Mouse (Mus musculus) intestine, embryonic 15.5 days (tissue): ENCODE results near the gene L2hgdh. TPM values are rescaled to one million over a fixed set of nuclear protein-coding genes. Genes with fewer than 3 reads are reported as not detected.

Experiments
- ATAC-seq: fragments of 200-750 bp; cut with Nextera tagmentation; 2 replicates; pipeline ENCODE4 v1.8.0; 2017; ENCODE audit warnings: moderate TSS enrichment, moderate library complexity
- H3K27ac ChIP-seq: fragments of 300-500 bp; sonication (generic); 2 replicates; pipeline ENCODE4 v1.5.1; 2015; ENCODE audit warnings: mild to moderate bottlenecking, inconsistent platforms
- H3K27me3 ChIP-seq: fragments of 300-500 bp; sonication (generic); replicated peaks from 2 replicates; pipeline ENCODE4 v1.6.1; 2015; ENCODE audit warnings: inconsistent platforms
- H3K36me3 ChIP-seq: fragments of 300-500 bp; sonication (generic); 2 replicates; pipeline ENCODE4 v1.6.1; 2015; ENCODE audit warnings: inconsistent platforms
- H3K4me1 ChIP-seq: fragments of 300-500 bp; sonication (generic); replicated peaks from 2 replicates; pipeline ENCODE4 v1.6.1; 2015; ENCODE audit warnings: inconsistent platforms
- H3K4me2 ChIP-seq: fragments of 300-500 bp; sonication (generic); replicated peaks from 2 replicates; pipeline ENCODE4 v1.6.1; 2015; ENCODE audit warnings: mild to moderate bottlenecking, inconsistent platforms
- H3K4me3 ChIP-seq: fragments of 300-500 bp; sonication (generic); replicated peaks from 2 replicates; pipeline ENCODE4 v1.5.1; 2015; ENCODE audit warnings: inconsistent platforms
- H3K9ac ChIP-seq: fragments of 300-500 bp; sonication (generic); 2 replicates; pipeline ENCODE4 v1.6.1; 2015; ENCODE audit warnings: inconsistent platforms
- H3K9me3 ChIP-seq: fragments of 300-500 bp; sonication (generic); 2 replicates; pipeline ENCODE4 v1.6.1; 2016; ENCODE audit warnings: inconsistent platforms
- WGBS: fragments of 180-500 bp; shearing (Covaris S2); methylation state at CpG from one replicate; pipeline ENCODE4 v1.1.7; 2015; 5-methylcytosine and 5-hydroxymethylcytosine counted together
- polyA plus RNA-seq: library from polyadenylated mRNA; unstranded; fragments of >200 nt; fragmentation: Nextera tagmentation; extraction: Ambion mirVana; gene quantifications from 2 replicates; pipeline ENCODE4 v1.2.1, GENCODE M21; 2015

The L2hgdh gene
- polyA plus RNA-seq, 1 experiment from 2014 or later: 21.6 TPM

- Histone ChIP-seq H3K4me3 (peak overlapping the region; percentile 77; the same call in 1 of the 2 replicates), H3K4me1 (peaks cover 10% of the 10 kb centered on the region), H3K27me3 (no peaks in the 10 kb centered on the region), H3K9me3 (no peaks in the 10 kb centered on the region), H3K9ac (0 out of 2 replicates have a peak overlapping the region, but pooled peaks have one; percentile 70), H3K27ac (no peak overlapping the region), H3K36me3 (peaks cover 6% of the 10 kb centered on the region), H3K4me2 (peak overlapping the region; percentile 85)
- ATAC-seq: no peak
- WGBS: 40% methylated on average over 2 of the region's 2 CpGs
Measured at GRCm38 (mm10) chr12:69723376-69723775, 1.3 kb downstream of the L2hgdh start.

- Histone ChIP-seq H3K27me3 (no peaks in the 10 kb centered on the region), H3K27ac (no peak overlapping the region)
- 84% methylated on average over 3 of the region's 3 CpGs for WGBS
Measured at GRCm38 (mm10) chr12:69722857-69723256, 1.8 kb downstream of the L2hgdh start.

GRCm38 (mm10) chr12:69713628-69714027, 11.0 kb downstream of the L2hgdh start:
- H3K4me2 ChIP-seq: no peak overlapping the region
- H3K9me3 ChIP-seq: no peaks in the 10 kb centered on the region
- no peaks in the 10 kb centered on the region for H3K27me3 ChIP-seq
- no peak overlapping the region for H3K27ac ChIP-seq
- ATAC-seq: no peak
- H3K4me3 ChIP-seq: no peak overlapping the region
- H3K36me3 ChIP-seq: 0 out of 2 replicates have a peak, but pooled peaks cover 3% of the 10 kb centered on the region
- no peaks in the 10 kb centered on the region for H3K4me1 ChIP-seq
- H3K9ac ChIP-seq: no peak overlapping the region

More at GRCm38 (mm10) chr12:69722857-69723256, 1.8 kb downstream of the L2hgdh start:
- no peaks in the 10 kb centered on the region for H3K9me3 ChIP-seq
- H3K4me3 ChIP-seq: no peak overlapping the region
- ATAC-seq: no peak
- no peak overlapping the region for H3K4me2 ChIP-seq
- H3K9ac ChIP-seq: no peak overlapping the region
- H3K4me1 ChIP-seq: peaks cover 10% of the 10 kb centered on the region
- peaks cover 10% of the 10 kb centered on the region for H3K36me3 ChIP-seq

- no peaks in the 10 kb centered on the region for H3K27me3 ChIP-seq
- no peaks in the 10 kb centered on the region for H3K4me1 ChIP-seq
- no peaks in the 10 kb centered on the region for H3K36me3 ChIP-seq
- no peak overlapping the region for H3K9ac ChIP-seq
- H3K9me3 ChIP-seq: no peaks in the 10 kb centered on the region
- no peak overlapping the region for H3K4me3 ChIP-seq
- peak; percentile 96 for ATAC-seq
- 72% methylated on average over 11 of the region's 11 CpGs for WGBS
- H3K27ac ChIP-seq: no peak overlapping the region
- H3K4me2 ChIP-seq: no peak overlapping the region
Measured at GRCm38 (mm10) chr12:69704799-69705458, 19.7 kb downstream of the L2hgdh start.

- Histone ChIP-seq H3K36me3 (no peaks in the 10 kb centered on the region), H3K9me3 (no peaks in the 10 kb centered on the region), H3K4me2 (no peak overlapping the region), H3K27ac (no peak overlapping the region), H3K4me1 (no peaks in the 10 kb centered on the region), H3K9ac (no peak overlapping the region), H3K4me3 (no peak overlapping the region), H3K27me3 (no peaks in the 10 kb centered on the region)
- 86% methylated on average over 6 of the region's 6 CpGs for WGBS
- ATAC-seq: no peak
Measured at GRCm38 (mm10) chr12:69698352-69698751, 26.3 kb downstream of the L2hgdh start.

DNA sequence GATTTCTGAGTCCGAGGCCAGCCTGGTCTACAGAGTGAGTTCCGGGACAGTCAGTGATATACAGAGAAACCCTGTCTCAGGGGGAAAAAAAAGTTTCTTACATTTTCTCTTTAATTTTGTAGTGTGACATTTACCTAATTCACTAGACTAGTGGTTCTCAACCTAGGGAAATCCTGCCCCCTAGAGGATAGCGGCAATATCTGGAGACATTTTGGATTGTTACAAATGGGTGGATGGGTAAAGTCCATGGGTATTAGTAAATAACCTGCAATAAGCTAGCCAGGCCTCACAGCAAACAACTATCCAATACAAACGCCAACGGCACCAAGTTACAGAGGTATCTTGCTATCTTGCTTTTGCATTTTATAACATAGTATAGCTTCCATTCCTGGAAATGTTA, 27.9 kb downstream of the L2hgdh start:
- Histone ChIP-seq H3K27me3 (no peaks in the 10 kb centered on the region), H3K4me1 (no peaks in the 10 kb centered on the region), H3K36me3 (no peaks in the 10 kb centered on the region), H3K27ac (no peak overlapping the region), H3K4me3 (no peak overlapping the region), H3K9ac (no peak overlapping the region), H3K9me3 (no peaks in the 10 kb centered on the region), H3K4me2 (no peak overlapping the region)
- 72% methylated on average over 5 of the region's 5 CpGs for WGBS
- ATAC-seq: no peak

DNA sequence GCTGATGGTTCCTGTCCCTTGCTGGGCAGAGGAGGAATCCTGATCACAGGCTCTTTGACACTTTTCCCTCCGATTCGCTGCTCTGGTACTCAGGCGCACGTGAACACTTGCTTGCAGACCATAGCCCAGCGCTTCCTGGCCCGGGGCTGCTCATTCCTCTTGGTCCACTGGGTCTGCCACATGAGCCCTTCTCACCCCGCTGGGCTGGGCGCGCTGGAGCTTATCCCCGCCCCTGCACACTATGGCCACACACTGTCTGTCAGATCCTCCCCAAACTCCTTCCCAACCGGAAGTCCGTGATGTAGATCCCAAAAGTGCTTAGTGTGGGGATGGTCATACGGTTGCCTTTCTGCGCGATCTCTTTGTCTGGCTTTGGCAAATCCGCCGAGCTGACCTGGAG, 31.2 kb downstream of the L2hgdh start:
- Histone ChIP-seq H3K27me3 (no peaks in the 10 kb centered on the region), H3K36me3 (no peaks in the 10 kb centered on the region), H3K27ac (no peak overlapping the region), H3K9me3 (no peaks in the 10 kb centered on the region), H3K9ac (no peak overlapping the region), H3K4me2 (no peak overlapping the region), H3K4me1 (0 out of 2 replicates have a peak, but pooled peaks cover 2% of the 10 kb centered on the region), H3K4me3 (no peak overlapping the region)
- no peak for ATAC-seq
- 82% methylated on average over 17 of the region's 17 CpGs for WGBS

- WGBS: 84% methylated on average over 4 of the region's 4 CpGs
- ATAC-seq: no peak
- H3K4me2 ChIP-seq: no peak overlapping the region
- no peaks in the 10 kb centered on the region for H3K36me3 ChIP-seq
- no peaks in the 10 kb centered on the region for H3K27me3 ChIP-seq
- H3K9me3 ChIP-seq: no peaks in the 10 kb centered on the region
- H3K9ac ChIP-seq: no peak overlapping the region
- H3K4me1 ChIP-seq: 0 out of 2 replicates have a peak, but pooled peaks cover 2% of the 10 kb centered on the region
- H3K27ac ChIP-seq: no peak overlapping the region
- no peak overlapping the region for H3K4me3 ChIP-seq
Measured at GRCm38 (mm10) chr12:69690714-69691113, 34.0 kb downstream of the L2hgdh start.

- Histone ChIP-seq H3K9me3 (no peaks in the 10 kb centered on the region), H3K4me2 (no peak overlapping the region), H3K36me3 (no peaks in the 10 kb centered on the region), H3K27ac (no peak overlapping the region), H3K9ac (no peak overlapping the region), H3K4me3 (no peak overlapping the region), H3K4me1 (0 out of 2 replicates have a peak, but pooled peaks cover 2% of the 10 kb centered on the region), H3K27me3 (no peaks in the 10 kb centered on the region)
- no peak for ATAC-seq
Measured at GRCm38 (mm10) chr12:69689094-69689493, 35.6 kb downstream of the L2hgdh start.

DNA sequence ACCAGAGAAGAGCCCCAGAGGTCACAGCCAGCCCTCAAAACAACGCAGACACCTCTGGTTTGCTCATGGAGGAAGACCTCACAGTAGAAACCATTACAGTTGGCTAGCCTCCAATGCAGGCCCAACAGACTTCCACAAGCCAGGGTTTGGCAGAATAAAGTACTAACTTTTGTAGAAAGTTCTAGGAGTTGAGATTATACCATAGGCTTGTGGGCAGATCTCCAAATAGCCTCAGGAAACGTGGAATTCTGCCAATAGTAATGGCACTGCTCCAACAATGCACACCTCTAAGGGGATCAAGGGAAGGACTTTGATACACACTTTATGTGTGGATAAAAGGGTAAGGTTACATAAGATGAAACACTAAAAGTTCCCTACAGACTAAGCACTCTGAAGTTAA, 36.3 kb downstream of the L2hgdh start:
- H3K36me3 ChIP-seq: no peaks in the 10 kb centered on the region
- ATAC-seq: peak; percentile 46
- 0 out of 2 replicates have a peak, but pooled peaks cover 2% of the 10 kb centered on the region for H3K4me1 ChIP-seq
- no peaks in the 10 kb centered on the region for H3K9me3 ChIP-seq
- no peak overlapping the region for H3K27ac ChIP-seq
- H3K9ac ChIP-seq: no peak overlapping the region
- no peak overlapping the region for H3K4me3 ChIP-seq
- H3K27me3 ChIP-seq: no peaks in the 10 kb centered on the region
- no peak overlapping the region for H3K4me2 ChIP-seq
- 49% methylated on average over 2 of the region's 2 CpGs for WGBS

DNA sequence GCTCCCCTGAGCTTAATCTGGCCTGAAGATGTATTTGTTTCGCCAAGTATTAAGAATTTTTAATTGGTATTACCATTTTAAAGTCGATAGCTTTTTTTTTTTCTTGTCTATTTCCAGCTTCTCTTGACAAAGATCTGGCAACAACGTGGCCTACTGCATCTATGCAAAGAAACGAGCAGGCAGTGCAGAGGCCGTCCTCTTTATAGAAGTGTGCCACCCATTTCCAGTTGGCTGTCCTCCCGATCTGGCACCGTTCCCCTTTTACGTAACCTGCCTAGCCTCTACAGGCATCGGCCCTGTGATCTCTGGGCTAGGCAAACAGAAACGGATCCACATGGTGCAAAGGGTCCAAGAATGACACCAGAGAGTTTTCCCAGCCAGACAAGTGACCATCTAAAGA, 41.1 kb downstream of the L2hgdh start:
- Histone ChIP-seq H3K4me2 (no peak overlapping the region; the same call in 1 of the 2 replicates), H3K4me3 (no peak overlapping the region), H3K27ac (no peak overlapping the region), H3K27me3 (no peaks in the 10 kb centered on the region), H3K9ac (no peak overlapping the region), H3K4me1 (peaks cover 3% of the 10 kb centered on the region; the same call in 1 of the 2 replicates), H3K9me3 (no peaks in the 10 kb centered on the region), H3K36me3 (no peaks in the 10 kb centered on the region)
- WGBS: 49% methylated on average over 10 of the region's 10 CpGs
- no peak for ATAC-seq

DNA sequence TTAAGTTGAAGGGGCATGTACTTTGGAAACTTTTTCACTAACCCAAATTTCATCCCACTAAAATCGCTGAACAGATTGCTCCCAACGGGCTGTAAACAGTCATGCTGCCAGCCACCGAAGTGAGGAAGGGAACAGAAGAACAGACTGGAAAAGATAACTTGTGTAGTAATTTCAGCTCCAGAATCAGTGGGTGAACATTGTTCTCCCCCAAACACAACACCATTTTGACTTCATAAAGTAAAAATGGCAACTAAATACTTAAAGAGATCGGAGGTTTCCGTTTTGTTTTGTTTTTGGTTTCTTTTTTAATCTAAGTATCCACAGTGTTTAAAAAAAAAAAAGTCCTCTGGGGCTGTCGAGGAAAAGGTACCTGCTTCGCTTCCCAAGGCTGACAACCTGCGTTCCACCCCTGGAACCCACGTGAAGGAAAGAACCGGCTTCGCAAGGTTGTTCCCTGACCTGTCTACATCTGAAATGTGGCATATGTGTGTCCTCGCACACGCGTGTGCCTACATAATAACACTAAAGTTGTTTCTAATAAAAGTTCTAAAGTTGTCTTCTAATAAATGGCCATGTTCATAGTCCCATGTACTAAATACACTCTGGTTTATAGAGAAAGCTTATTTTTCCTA, 41.8 kb downstream of the L2hgdh start:
- no peak overlapping the region for H3K9ac ChIP-seq

More for the DNA sequence above, 41.8 kb downstream of the L2hgdh start:
- no peak overlapping the region for H3K27ac ChIP-seq
- no peaks in the 10 kb centered on the region for H3K27me3 ChIP-seq
- peak overlapping the region; percentile 97; the same call in 1 of the 2 replicates for H3K4me3 ChIP-seq
- no peaks in the 10 kb centered on the region for H3K9me3 ChIP-seq
- ATAC-seq: no peak
- no peaks in the 10 kb centered on the region for H3K36me3 ChIP-seq
- 38% methylated on average over 14 of the region's 14 CpGs for WGBS
- H3K4me1 ChIP-seq: peaks cover 3% of the 10 kb centered on the region; the same call in 1 of the 2 replicates
- peak overlapping the region; percentile 75 for H3K4me2 ChIP-seq
